Mouse (Mus musculus) heart, embryonic 10.5 days (tissue): ENCODE measurements at regions not wholly inside any gene's neighbourhood (a gene's known extent, or its start where the extent isn't known, plus 50 kb on each side); places are given as distances from the start of the nearest gene placed in this dataset.
"Not testable (repeated sequence)": the region's sequence is repeated elsewhere in the genome, so short reads cannot be mapped to it uniquely, and the experiment has no call there.

ENCODE experiments used
- DNase-seq: peaks from one replicate; pipeline ENCODE4 v3.0.0-alpha.2; 2017; ENCODE audit warnings: low spot score
- H3K27ac ChIP-seq: fragments of 300-500 bp; sonication (generic); 2 replicates; pipeline ENCODE4 v1.5.1; 2016; ENCODE audit warnings: mild to moderate bottlenecking
- H3K27me3 ChIP-seq: fragments of 300-500 bp; sonication (generic); 2 replicates; pipeline ENCODE4 v1.6.1; 2016; ENCODE audit warnings: mild to moderate bottlenecking; ENCODE audit not compliant: poor library complexity, insufficient read depth, severe bottlenecking
- H3K36me3 ChIP-seq: fragments of 300-500 bp; sonication (generic); 2 replicates; pipeline ENCODE4 v1.6.1; 2016; ENCODE audit warnings: mild to moderate bottlenecking, moderate library complexity
- H3K4me1 ChIP-seq: fragments of 300-500 bp; sonication (generic); 2 replicates; pipeline ENCODE4 v1.6.1; 2016; ENCODE audit warnings: mild to moderate bottlenecking
- H3K4me3 ChIP-seq: fragments of 300-500 bp; sonication (generic); 2 replicates; pipeline ENCODE4 v1.5.1; 2016; ENCODE audit warnings: mild to moderate bottlenecking, moderate library complexity
- H3K9me3 ChIP-seq: fragments of 300-500 bp; sonication (generic); 2 replicates; pipeline ENCODE4 v1.6.1; 2016; ENCODE audit warnings: mild to moderate bottlenecking, moderate library complexity
- WGBS: fragments of 180-500 bp; shearing (Covaris S2); methylation state at CpG from one replicate; pipeline ENCODE4 v1.1.7; 2016; 5-methylcytosine and 5-hydroxymethylcytosine counted together

- H3K9me3 ChIP-seq, H3K4me3 ChIP-seq, H3K4me1 ChIP-seq, H3K36me3 ChIP-seq, H3K27ac ChIP-seq, H3K27me3 ChIP-seq, DNase-seq: not testable (repeated sequence)
- WGBS: no CpG with 5 or more reads among the region's 6 CpGs
Observed at GRCm38 (mm10) chr17:6547937-6548336, 53.5 kb upstream of the Dynlt1c start.
